Mouse (Mus musculus): ENCODE results near the gene Rbm8a. TPM values are rescaled to one million over a fixed set of nuclear protein-coding genes. Genes with fewer than 3 reads are reported as not detected.
A peak's percentile ranks its signal among the peaks of the same experiment; 100 is the strongest.

The Rbm8a gene
- polyA plus RNA-seq, 1 experiment: 344 TPM

DNA sequence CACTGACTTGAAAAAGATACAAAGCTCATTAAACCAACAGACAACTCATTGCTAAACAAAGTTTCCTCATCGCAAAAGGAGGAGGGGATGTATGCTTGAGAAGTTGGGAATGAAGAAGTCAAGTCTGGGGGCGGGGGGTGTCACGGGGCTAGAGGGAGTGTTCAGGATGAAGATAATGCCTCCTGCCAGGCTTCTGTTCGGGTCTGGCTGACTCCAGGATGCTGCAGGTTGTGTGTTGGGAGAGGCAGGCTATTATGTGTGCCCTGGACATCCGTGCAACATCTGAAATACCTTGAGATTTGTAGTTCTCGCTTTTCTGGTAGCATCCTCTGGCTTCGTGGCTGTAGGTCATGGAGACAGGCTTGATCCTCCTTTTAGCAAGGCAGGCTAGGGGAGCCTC, 48.7 kb downstream of the Rbm8a start:
- H3K9me3 ChIP-seq (replicated peaks; ENCODE audit: control insufficient read depth, insufficient read depth, low read length, poor library complexity, severe bottlenecking): no peaks in the 10 kb centered on the region
- H3K27me3 ChIP-seq (ENCODE audit: control insufficient read depth, insufficient read depth, low read length, poor library complexity, severe bottlenecking): no peaks in the 10 kb centered on the region
- TF ChIP-seq EP300 (IDR thresholded peaks at IDR 0.05; ENCODE audit: insufficient read depth, low read depth, low read length): peak; percentile 61; the same call in 1 of the 2 replicates
- no peak for TF ChIP-seq CTCF (IDR thresholded peaks at IDR 0.05; ENCODE audit: low read depth, low read length)
- H3K27ac ChIP-seq (ENCODE audit: insufficient read depth, low read length): peak overlapping the region; percentile 89
- H3K4me3 ChIP-seq (ENCODE audit: low read depth, low read length): no peak overlapping the region
- no peaks in the 10 kb centered on the region for H3K36me3 ChIP-seq (ENCODE audit: control insufficient read depth, insufficient read depth, low read length, poor library complexity, severe bottlenecking)
- H3K4me1 ChIP-seq (ENCODE audit: control insufficient read depth, insufficient read depth, low read length): peaks cover 7% of the 10 kb centered on the region
- H3K9ac ChIP-seq (ENCODE audit: low read depth, poor library complexity, severe bottlenecking): peak overlapping the region; percentile 15

DNA sequence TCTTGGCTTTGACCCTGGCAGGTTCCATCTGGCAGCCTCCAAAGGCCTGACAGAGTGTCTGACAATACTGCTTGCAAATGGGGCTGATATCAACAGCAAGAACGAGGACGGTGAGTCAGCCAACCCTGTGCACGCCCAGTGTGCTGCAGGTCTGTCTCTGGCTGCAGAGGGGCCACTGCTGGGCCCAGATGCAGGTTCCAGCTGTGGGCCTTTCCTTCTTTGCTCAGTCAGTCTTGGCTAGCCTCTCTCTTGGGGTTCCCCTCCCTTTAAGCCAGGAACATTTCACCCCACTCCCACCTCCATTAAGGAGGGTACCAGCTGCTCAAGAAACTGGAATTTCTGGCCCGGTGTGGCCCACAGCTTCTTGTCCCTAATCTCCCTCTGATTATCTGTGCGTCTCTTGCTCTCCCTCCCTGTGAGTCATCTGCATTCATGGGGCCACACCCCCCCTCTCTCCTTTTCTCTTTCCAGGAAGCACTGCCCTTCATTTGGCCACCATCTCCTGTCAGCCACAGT, 49.5 kb downstream of the Rbm8a start:
- no peak for TF ChIP-seq CTCF (IDR thresholded peaks at IDR 0.05; ENCODE audit: low read depth, low read length)
- TF ChIP-seq EP300 (IDR thresholded peaks at IDR 0.05; ENCODE audit: insufficient read depth, low read depth, low read length): peak; percentile 95
- TF ChIP-seq POLR2A (IDR thresholded peaks at IDR 0.05; ENCODE audit: insufficient read depth, low read length): no peak
- Histone ChIP-seq H3K9me3 (replicated peaks; ENCODE audit: control insufficient read depth, insufficient read depth, low read length, poor library complexity, severe bottlenecking) (no peaks in the 10 kb centered on the region), H3K4me1 (ENCODE audit: control insufficient read depth, insufficient read depth, low read length) (peaks cover 6% of the 10 kb centered on the region), H3K9ac (ENCODE audit: low read depth, poor library complexity, severe bottlenecking) (peak overlapping the region; percentile 15; the same call in 1 of the 2 replicates), H3K27me3 (ENCODE audit: control insufficient read depth, insufficient read depth, low read length, poor library complexity, severe bottlenecking) (no peaks in the 10 kb centered on the region), H3K36me3 (ENCODE audit: control insufficient read depth, insufficient read depth, low read length, poor library complexity, severe bottlenecking) (no peaks in the 10 kb centered on the region), H3K27ac (ENCODE audit: insufficient read depth, low read length) (peak overlapping the region; percentile 89), H3K4me3 (ENCODE audit: low read depth, low read length) (peak overlapping the region; percentile 11; the same call in 1 of the 2 replicates)

DNA sequence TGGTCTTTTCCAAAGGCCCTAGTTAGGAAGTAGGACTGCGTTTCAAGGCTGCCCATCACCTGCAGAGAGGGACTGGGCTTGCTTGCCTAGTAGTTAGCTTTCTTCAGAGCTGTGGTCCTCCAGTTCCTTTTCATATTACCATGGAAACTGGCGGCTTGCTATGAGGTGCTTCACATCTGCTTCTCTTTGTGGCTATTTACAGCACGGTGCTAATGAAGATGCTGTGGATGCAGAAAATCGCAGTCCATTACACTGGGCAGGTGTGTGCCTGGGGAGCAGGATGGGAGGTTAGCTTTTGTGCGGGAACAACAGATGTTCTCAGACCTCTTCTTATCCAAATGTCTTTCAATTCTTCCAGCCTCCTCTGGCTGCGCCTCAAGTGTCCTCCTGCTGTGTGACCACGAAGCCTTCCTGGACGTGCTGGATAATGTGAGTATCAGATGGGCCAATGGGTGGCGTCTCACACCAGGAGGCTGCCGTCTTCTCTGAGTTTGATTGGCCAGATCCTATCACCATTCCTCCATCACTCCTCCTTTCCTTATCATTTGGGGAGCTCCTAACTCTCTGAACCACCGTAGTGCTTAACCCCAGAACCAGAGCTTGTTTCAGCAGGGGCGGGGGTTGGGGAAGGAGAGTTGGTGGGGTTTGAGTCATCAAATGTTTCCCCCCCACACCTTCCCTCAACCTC, 50.7 kb downstream of the Rbm8a start:
- no peaks in the 10 kb centered on the region for H3K36me3 ChIP-seq (ENCODE audit: control insufficient read depth, insufficient read depth, low read length, poor library complexity, severe bottlenecking)
- no peaks in the 10 kb centered on the region for H3K27me3 ChIP-seq (ENCODE audit: control insufficient read depth, insufficient read depth, low read length, poor library complexity, severe bottlenecking)
- H3K9ac ChIP-seq (ENCODE audit: low read depth, poor library complexity, severe bottlenecking): no peak overlapping the region
- peak overlapping the region; percentile 20 for H3K4me3 ChIP-seq (ENCODE audit: low read depth, low read length)
- TF ChIP-seq POLR2A (IDR thresholded peaks at IDR 0.05; ENCODE audit: insufficient read depth, low read length) (no peak), EP300 (IDR thresholded peaks at IDR 0.05; ENCODE audit: insufficient read depth, low read depth, low read length) (peak; percentile 97)
- H3K27ac ChIP-seq (ENCODE audit: insufficient read depth, low read length): peak overlapping the region; percentile 94
- H3K9me3 ChIP-seq (replicated peaks; ENCODE audit: control insufficient read depth, insufficient read depth, low read length, poor library complexity, severe bottlenecking): no peaks in the 10 kb centered on the region
- peaks cover 5% of the 10 kb centered on the region for H3K4me1 ChIP-seq (ENCODE audit: control insufficient read depth, insufficient read depth, low read length)

Other genes with a start within 250 kb of the Rbm8a start
- gene BC107364, start 177.6 kb upstream of the Rbm8a start, polyA plus RNA-seq (2011; ENCODE audit: insufficient read depth, insufficient read length, low read depth, missing spikeins): 4.6 TPM in 2 replicates
- gene Hfe2, start 104.8 kb upstream of the Rbm8a start, polyA plus RNA-seq (2011; ENCODE audit: insufficient read depth, insufficient read length, low read depth, missing spikeins): 0.88 and 1.2 TPM in 2 replicates
- 450 and 464 TPM in 2 replicates for gene Txnip, start 72.0 kb upstream of the Rbm8a start, polyA plus RNA-seq (2011; ENCODE audit: insufficient read depth, insufficient read length, low read depth, missing spikeins)
- 1.1 and 1.7 TPM in 2 replicates for gene Gm16253, start 52.9 kb upstream of the Rbm8a start, polyA plus RNA-seq (2011; ENCODE audit: insufficient read depth, insufficient read length, low read depth, missing spikeins)
- 16.2 and 22.8 TPM in 2 replicates for gene Polr3gl, start 35.8 kb upstream of the Rbm8a start, polyA plus RNA-seq (2011; ENCODE audit: insufficient read depth, insufficient read length, low read depth, missing spikeins)
- gene Ankrd34a, start 33.3 kb upstream of the Rbm8a start, polyA plus RNA-seq (2011; ENCODE audit: insufficient read depth, insufficient read length, low read depth, missing spikeins): 0.31 and 0.43 TPM in 2 replicates
- 2.5 and 3.1 TPM in 2 replicates for gene Lix1l, start 28.8 kb upstream of the Rbm8a start, polyA plus RNA-seq (2011; ENCODE audit: insufficient read depth, insufficient read length, low read depth, missing spikeins)
- 21.4 and 22.3 TPM in 2 replicates for gene Pex11b, start 5.4 kb downstream of the Rbm8a start, polyA plus RNA-seq (2011; ENCODE audit: insufficient read depth, insufficient read length, low read depth, missing spikeins)
- gene Gm42957, start 5.5 kb downstream of the Rbm8a start, polyA plus RNA-seq (2011; ENCODE audit: insufficient read depth, insufficient read length, low read depth, missing spikeins): 0.35 TPM in 1 of 2 replicates, not detected in the other
- 0.43 and 1.1 TPM in 2 replicates for gene Itga10, start 15.7 kb downstream of the Rbm8a start, polyA plus RNA-seq (2011; ENCODE audit: insufficient read depth, insufficient read length, low read depth, missing spikeins)
- 3.5 and 3.7 TPM in 2 replicates for gene Ankrd35, start 40.2 kb downstream of the Rbm8a start, polyA plus RNA-seq (2011; ENCODE audit: insufficient read depth, insufficient read length, low read depth, missing spikeins)
- 31.8 and 42.1 TPM in 2 replicates for gene Pias3, start 66.5 kb downstream of the Rbm8a start, polyA plus RNA-seq (2011; ENCODE audit: insufficient read depth, insufficient read length, low read depth, missing spikeins)
- gene Nudt17, start 78.6 kb downstream of the Rbm8a start, polyA plus RNA-seq (2011; ENCODE audit: insufficient read depth, insufficient read length, low read depth, missing spikeins): 9.9 and 10.7 TPM in 2 replicates
- 43.0 and 46.6 TPM in 2 replicates for gene Polr3c, start 97.7 kb downstream of the Rbm8a start, polyA plus RNA-seq (2011; ENCODE audit: insufficient read depth, insufficient read length, low read depth, missing spikeins)
- 49.9 and 52.3 TPM in 2 replicates for gene Rnf115, start 97.7 kb downstream of the Rbm8a start, polyA plus RNA-seq (2011; ENCODE audit: insufficient read depth, insufficient read length, low read depth, missing spikeins)
- gene Pdzk1, start 199.4 kb downstream of the Rbm8a start, polyA plus RNA-seq (2011; ENCODE audit: insufficient read depth, insufficient read length, low read depth, missing spikeins): 2.4 and 3.2 TPM in 2 replicates
- gene Cd160, start 199.4 kb downstream of the Rbm8a start, polyA plus RNA-seq (2011; ENCODE audit: insufficient read depth, insufficient read length, low read depth, missing spikeins): not detected in 2 replicates